Mouse (Mus musculus) right cerebral cortex, postnatal 10 days (tissue): Measurements from ENCODE around the gene Calm4.
"Not testable (repeated sequence)": the region's sequence is repeated elsewhere in the genome, so short reads cannot be mapped to it uniquely, and the experiment has no call there.

Experiments
- DNase-seq, 2 experiments: peaks; one replicate each; pipeline ENCODE4 v3.0.0; 2021; ENCODE audit warnings: low spot score in 2 of 2

The Calm4 gene

GRCm38 (mm10) chr13:3837312-3837807, at the start of gene Calm4:
Calm4 (plus strand) TSS chr13:3837757.
- not testable (repeated sequence) for DNase-seq

- no peak for DNase-seq
Measured at GRCm38 (mm10) chr13:3788588-3788987, 49.0 kb upstream of the Calm4 start.

- DNase-seq: no peak
Measured at GRCm38 (mm10) chr13:3789531-3789930, 48.0 kb upstream of the Calm4 start.

- DNase-seq: no peak
Measured at GRCm38 (mm10) chr13:3796649-3797048, 40.9 kb upstream of the Calm4 start.

GRCm38 (mm10) chr13:3798751-3799150, 38.8 kb upstream of the Calm4 start:
- DNase-seq: no peak

- no peak for DNase-seq
Measured at GRCm38 (mm10) chr13:3799386-3799785, 38.2 kb upstream of the Calm4 start.

GRCm38 (mm10) chr13:3804186-3804585, 33.4 kb upstream of the Calm4 start, which contains the start of gene Calml3:
Calml3 (minus strand) TSS chr13:3804316.
- no peak for DNase-seq

- DNase-seq: no peak
Measured at GRCm38 (mm10) chr13:3805132-3805531, 32.4 kb upstream of the Calm4 start.

GRCm38 (mm10) chr13:3805638-3806037, 31.9 kb upstream of the Calm4 start:
- DNase-seq: no peak

- no peak for DNase-seq
Measured at GRCm38 (mm10) chr13:3807131-3807827, 30.3 kb upstream of the Calm4 start.

GRCm38 (mm10) chr13:3818012-3818739, 19.4 kb upstream of the Calm4 start:
- DNase-seq: no peak

- no peak for DNase-seq
Measured at GRCm38 (mm10) chr13:3818740-3819076, 18.8 kb upstream of the Calm4 start.

- DNase-seq: no peak
Measured at GRCm38 (mm10) chr13:3822105-3822504, 15.5 kb upstream of the Calm4 start.

GRCm38 (mm10) chr13:3825726-3826125, 11.8 kb upstream of the Calm4 start:
- no peak for DNase-seq

GRCm38 (mm10) chr13:3831546-3831945, 6.0 kb upstream of the Calm4 start:
- DNase-seq: no peak

- no peak for DNase-seq
Measured at GRCm38 (mm10) chr13:3831994-3832393, 5.6 kb upstream of the Calm4 start.

GRCm38 (mm10) chr13:3832450-3832849, 5.1 kb upstream of the Calm4 start:
- no peak for DNase-seq

- not testable (repeated sequence) for DNase-seq
Measured at GRCm38 (mm10) chr13:3833644-3834043, 3.9 kb upstream of the Calm4 start.

- not testable (repeated sequence) for DNase-seq
Measured at GRCm38 (mm10) chr13:3840662-3841061, 3.1 kb downstream of the Calm4 start.

GRCm38 (mm10) chr13:3850330-3850729, 12.8 kb downstream of the Calm4 start:
- no peak for DNase-seq

- DNase-seq: not testable (repeated sequence)
Measured at GRCm38 (mm10) chr13:3853648-3854333, 16.2 kb downstream of the Calm4 start, which contains the start of gene Calm5. Calm5 (plus strand) TSS chr13:3854173.

GRCm38 (mm10) chr13:3854856-3855255, 17.3 kb downstream of the Calm4 start:
- no peak for DNase-seq
